Mouse (Mus musculus): ENCODE data around the gene Col23a1.

Gene Col23a1

DNA sequence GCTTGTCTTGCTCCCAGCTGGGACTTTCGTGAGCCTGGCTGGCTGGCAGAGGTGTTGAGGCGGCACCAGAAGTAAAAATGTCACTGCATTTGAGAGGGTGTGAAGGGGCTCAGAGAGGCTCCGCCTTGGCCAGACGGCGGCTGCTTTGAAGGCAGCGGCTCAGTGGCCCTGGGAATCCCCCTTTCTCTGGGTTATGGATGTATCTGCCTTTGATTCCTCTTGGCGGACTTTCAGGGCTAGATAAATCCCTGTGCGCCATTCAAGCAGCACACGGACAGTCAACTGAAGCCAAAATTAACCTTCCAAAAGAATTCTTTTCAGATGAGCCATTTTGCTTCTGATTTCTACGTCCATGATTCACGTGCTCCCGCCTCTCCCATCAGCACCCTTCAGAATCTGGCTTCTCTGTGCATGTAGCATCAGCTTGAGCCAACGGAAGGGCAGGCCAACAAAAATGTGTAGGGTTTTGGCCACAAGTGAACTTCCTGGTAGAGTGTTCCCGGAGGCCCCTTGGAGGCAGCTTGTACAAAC lies 237.0 kb downstream of the Col23a1 start:
- DNase-seq (ENCODE audit: inconsistent age in 2 of 2, low spot score in 1 of 2): peak; percentile 46 to 72

DNA sequence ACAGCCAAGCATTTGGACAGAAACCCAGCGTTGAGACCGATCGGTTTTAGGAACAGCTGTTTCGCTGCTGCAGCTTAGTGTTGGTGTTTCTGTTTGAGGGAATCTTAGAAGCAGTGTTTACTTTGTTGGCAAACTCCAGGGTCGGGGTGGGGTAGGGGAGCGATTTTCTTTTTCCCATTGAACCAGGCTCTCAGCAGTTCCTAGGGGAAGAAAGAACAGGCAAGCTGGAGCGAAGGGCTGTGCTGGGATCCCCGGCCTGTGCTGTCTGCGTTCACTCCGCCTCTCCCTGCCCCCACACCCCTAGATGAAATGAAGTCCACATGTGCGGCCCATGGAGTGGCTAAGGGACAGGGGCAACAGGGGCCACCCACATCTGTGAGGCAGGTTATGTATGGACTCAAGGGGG lies 243.4 kb downstream of the Col23a1 start:
- no peak for DNase-seq (ENCODE audit: inconsistent age in 2 of 2, low spot score in 1 of 2)

DNA sequence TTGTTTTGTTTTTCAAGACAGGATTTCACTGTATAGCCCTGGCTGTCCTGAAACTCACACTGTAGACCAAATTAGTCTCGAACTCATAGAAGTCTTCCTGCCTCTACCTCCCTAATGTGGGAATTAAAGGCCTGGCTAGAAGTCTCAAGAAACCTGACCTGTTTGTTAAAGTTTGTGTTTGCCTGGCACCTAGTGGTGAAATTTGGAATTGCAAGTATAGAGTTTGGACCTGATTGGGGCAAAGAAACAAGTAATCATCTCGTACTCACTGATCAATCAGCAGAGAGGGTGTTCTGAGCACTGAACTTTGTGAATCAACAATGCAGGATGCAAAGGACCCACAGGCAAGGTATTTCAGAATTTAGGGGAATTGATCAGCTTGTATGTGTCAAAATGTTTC lies 244.6 kb downstream of the Col23a1 start:
- DNase-seq (ENCODE audit: inconsistent age in 2 of 2, low spot score in 1 of 2): peak; percentile 39 to 91

DNA sequence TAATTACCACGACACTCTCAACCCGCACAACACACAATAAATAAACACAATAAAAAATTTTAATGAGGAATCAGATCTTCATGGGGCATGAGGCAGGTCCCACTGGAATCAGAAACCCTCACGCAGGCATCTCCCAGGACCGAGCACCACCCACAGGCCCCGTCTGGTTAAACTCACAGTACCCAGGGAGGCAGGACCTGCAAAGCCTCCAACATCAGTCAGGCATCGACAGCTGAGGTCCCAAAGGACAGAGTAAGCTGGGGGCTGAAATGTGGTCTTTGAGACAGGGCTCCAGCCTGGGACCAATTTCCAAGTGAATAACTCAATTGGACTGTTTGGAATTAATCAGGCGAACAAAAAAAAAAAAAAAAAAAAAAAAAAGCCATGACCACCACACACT lies 248.7 kb downstream of the Col23a1 start:
- no peak for DNase-seq (ENCODE audit: inconsistent age in 2 of 2, low spot score in 1 of 2)

DNA sequence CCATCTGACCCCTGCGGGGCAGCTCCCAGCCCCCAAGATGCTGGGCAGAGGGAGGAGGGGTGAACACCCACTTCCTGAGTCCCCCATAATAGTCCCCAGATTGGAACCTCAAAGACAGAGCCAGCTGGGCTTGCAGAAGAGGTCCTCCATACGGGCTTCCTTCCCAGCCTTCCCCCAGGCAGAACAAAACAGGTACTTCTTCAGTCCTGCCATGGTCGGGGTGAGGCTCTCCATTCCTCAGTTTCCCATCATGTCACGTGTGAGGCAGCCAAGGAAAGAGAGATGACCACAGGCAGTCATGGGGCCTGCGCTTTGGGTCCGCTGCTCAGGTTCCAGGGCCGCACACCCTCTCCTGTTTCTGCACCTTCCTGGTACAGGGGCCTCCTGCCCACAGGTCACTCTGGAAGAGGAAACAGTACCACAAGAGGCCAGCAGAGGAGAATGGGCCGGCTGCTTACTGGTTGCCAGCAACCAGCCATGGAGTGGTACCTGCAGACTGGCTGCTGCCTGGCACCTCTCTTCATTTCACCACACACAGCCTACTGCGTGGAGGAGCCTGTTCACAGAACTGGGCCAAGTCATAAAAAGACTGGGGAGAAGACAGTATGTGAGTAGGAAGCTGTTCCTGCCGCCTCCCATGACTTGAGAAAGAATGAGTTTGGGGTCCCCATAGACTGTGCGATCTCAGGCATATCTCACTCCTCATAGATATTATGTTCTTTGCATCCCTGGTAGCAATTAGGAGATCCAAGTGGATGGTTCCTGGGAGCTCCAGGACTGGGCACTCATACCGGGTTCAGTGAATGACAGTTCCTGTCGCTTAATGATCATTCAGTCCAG lies 249.4 kb downstream of the Col23a1 start:
- no peak for DNase-seq (ENCODE audit: inconsistent age in 2 of 2, low spot score in 1 of 2)

DNA sequence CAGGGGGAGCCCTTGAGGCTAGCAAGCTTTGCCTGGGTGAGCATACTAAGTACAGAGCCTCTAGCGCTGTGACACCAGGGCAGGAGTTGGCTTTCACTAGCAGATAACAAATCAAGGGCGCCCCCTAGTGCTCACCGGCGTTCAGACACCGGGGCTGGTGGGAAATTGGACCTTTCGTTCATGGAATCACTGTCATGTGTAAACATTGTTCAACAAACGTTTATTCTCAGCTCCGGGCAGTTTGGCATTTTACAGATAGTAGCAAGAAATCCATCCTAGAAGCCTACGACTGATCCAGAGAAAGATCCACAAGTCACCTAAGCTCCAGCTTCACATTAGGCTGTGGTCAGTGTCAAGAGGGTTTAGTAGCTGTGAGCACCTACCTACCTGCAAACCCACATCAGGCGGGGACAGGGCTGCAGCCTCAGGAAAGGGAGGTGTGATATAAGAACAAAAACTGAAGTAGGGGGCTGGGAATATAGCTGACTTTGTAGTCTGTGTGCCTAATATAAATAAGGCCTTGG lies 250.1 kb downstream of the Col23a1 start:
- DNase-seq (ENCODE audit: inconsistent age in 2 of 2, low spot score in 1 of 2): peak; percentile 93 to 98

DNA sequence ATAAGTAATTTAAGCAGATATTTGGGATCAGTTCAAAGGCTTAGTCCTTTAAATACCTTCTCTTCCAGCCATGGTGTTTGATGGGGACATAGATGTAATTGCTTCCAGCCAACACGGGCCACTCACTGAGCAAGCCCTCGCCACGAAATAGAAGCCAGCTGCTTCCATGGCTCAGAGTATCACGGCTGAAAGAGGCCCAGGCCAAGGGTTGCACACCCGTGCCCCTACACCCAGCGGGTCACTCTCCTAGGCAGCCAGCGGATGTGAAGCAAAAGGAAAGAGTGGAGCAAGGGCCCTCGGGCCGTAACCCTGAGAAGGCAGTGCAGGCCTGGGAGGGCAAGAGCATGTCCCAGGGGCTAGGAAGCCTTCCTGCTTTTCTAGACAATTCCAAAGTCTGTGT lies 252.7 kb downstream of the Col23a1 start:
- DNase-seq (ENCODE audit: inconsistent age in 2 of 2, low spot score in 1 of 2): no peak

DNA sequence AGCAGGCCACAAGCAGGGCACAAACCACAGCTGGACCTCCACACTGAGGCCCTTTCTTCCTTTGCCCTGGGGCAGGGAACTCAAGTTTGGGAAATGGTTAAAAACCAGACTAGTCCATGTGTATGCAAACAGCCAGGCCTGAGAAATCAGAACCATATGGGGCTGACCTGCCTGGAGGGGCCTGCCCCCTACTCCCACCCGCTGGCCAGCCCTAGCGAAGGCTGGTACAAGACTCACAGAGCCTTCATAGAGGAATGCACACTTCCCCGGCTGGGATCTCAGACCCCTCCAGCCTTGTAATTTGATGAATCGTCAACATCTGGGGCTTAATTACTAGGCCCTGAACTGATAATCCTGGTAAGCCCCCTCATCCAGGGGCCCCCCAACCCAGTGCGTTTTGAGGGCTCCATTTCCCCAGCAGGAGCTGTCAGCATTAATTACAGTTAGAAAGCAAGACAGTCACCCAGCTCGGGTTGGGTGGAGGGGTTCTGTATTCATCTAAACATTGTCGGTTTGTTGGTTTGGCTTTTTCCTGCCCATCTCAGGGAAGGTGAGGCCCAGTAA lies 253.8 kb downstream of the Col23a1 start:
- no peak for DNase-seq (ENCODE audit: inconsistent age in 2 of 2, low spot score in 1 of 2)

DNA sequence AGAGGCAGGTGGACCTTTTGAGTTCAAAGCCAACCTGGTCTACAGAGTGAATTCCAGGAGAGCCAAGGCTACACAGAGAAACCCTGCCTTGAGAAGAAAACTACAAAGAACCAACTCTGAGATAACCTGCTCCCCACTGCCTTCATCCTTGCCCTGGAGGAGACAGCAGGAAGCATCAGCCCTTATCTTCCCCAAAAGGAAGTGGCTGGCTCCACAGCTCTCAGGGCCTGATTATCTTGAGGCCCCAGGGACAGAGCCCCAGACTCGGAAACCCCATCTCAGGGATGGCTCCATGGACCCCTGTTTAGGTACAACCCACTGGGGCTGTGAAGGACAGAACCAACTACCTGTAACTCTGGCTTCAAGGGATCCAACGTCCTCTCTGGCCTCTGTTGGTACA lies 254.7 kb downstream of the Col23a1 start:
- DNase-seq (ENCODE audit: inconsistent age in 2 of 2, low spot score in 1 of 2): no peak

DNA sequence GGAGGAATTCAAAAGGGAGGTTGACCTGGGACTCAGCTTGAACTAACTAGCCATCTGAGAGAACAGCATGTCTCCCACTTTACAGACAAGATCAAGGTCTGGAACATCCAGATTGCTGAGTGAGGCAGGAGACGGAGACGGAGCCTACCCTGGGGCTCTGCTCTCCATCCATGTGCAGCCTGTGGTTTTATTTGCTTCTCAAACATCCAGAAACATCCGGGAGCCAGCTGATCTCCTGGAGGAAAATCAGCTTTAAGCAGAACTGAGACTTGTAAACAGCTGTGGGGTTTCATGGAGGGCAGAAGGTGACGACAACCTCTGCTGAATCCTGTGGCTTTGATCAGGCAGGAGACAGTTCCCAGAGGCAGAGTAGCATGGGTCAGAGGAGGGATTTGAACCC lies 256.1 kb downstream of the Col23a1 start:
- no peak for DNase-seq (ENCODE audit: inconsistent age in 2 of 2, low spot score in 1 of 2)

DNA sequence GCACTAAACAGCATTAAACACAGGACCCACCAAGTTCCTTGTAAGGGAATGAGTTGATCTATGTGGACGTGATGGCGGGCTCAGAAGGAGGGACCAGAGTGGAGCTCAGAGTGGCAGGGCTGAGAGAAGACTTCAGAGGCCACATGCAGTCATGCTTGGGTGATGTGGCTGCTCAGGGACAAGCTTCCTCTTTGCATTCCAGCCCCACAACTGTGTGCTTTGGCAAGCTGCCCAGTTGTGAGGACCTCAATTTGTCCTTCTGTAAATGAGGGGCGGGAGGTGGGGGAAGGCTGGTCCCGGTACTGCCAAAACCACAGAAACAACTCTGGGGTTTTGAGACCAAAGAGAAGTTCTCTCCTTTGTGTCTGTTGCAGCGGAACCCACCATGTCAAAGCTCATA lies 261.5 kb downstream of the Col23a1 start:
- peak in 1 of 2 experiments; percentile 43 for DNase-seq (ENCODE audit: inconsistent age in 2 of 2, low spot score in 1 of 2)

DNA sequence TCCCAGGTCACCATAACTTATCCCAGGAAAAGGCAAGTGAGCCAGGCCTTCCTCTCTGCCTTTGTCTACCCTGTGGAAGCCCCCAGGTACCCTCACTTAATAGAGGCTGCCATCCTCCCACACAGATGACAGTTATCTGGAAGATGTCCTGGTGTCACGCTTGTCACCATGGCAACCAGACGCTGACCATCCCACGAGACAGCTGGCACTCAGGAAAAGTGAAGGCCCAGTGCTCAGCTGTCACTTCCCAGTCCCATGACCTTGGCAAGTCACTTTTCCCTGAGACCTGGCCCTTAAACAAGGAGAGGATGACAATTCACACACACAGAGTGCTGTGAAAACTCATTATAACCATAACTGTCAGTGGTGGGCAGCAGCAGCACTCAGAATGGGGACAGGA lies 262.4 kb downstream of the Col23a1 start:
- DNase-seq (ENCODE audit: inconsistent age in 2 of 2, low spot score in 1 of 2): no peak

DNA sequence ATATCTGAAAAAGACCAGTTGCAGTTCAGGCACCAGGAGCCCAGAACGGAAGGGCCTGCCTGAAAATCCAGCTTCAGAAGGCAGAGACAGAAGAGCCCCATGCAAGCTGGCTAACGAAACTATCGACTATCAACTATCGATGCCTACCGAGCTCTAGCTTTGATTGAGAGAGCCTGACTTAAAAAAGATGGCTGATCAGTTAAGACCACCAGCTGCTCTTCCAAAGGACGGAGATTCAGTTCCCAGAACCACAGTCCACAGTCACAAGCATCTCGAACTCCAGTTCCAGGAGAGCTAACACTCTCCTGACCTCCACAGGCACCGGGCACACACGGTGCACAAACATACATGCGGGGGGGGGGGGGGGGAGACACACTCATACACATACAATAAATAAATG lies 264.9 kb downstream of the Col23a1 start:
- DNase-seq (ENCODE audit: inconsistent age in 2 of 2, low spot score in 1 of 2): no peak

DNA sequence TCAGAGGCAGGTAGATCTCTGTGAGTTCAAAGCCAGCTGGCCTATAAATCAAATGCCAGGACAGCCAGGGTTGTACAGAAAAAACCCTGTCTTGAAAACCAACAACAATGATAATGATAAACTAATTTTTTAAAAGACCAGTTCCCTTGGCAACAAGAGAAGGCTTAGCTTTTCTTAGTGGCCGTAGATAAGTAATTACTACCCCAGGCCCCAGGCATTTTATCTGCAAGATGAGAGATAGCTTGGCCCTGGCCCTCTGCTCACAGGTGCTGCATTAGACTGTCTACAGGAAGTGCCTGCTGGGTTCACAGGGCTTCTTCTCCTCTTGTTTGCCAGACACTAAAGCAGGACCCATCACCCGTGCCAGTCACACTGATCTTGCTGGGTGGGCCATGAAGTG lies 265.3 kb downstream of the Col23a1 start:
- DNase-seq (ENCODE audit: inconsistent age in 2 of 2, low spot score in 1 of 2): peak in 1 of 2 experiments; percentile 57

DNA sequence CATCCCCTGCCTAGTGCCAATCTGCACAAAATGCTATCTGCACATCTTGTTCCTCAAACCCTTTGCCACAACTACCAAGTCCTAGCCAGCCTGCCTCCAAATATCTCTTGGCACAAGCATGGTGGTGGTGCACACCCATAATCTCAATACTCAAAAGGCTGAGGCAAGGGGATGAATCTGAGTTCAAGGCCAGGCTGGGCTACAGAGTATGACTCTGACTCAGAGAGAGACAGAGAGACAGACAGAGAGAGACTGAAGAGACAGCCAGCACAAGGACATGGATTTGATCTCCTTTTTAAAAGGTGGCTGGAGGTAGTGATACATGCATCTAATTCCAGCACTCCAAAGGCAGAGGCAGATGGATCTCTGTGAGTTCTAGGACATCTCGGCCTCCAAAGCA lies 273.6 kb downstream of the Col23a1 start:
- peak; percentile 37 to 66 for DNase-seq (ENCODE audit: inconsistent age in 2 of 2, low spot score in 1 of 2)

DNA sequence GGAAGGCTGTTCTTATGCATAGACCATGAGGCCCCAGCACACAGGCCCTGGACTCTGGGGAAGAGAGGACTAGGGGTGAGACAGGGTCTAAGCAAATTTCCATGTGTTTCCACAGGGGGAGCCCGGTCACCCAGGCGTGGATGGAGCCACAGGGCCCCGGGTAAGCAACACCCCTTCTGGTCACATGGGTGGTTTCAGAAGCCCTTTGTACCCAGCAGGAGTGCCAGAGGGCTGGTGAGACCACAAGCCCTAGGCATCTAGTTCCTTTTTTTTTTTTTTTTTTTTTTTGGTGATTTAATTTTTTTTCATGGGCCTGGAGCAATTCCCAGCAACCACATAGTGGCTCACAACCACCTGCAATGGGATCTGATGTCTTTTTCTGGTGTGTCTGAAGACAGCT lies 275.3 kb downstream of the Col23a1 start:
- no peak for DNase-seq (ENCODE audit: inconsistent age in 2 of 2, low spot score in 1 of 2)

DNA sequence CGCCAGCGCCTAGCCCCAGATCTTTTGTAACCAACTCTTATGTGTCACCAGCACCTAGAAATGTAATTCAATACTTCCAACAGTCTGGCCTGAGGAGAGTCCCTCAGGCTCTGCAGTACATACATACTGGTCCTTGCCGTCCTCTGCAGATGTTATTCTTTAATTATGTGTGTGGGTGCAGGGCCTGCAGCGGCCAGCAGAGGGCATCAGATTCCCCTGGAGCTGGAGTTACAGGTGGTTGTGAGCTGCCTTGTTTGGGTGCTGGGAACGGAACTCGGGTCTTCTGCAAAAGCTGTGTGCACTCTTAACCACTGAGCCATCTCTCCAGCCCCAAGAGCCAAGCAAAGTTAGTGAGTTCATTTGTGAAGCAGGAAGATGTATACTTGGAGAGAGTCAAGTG lies 276.2 kb downstream of the Col23a1 start:
- no peak for DNase-seq (ENCODE audit: inconsistent age in 2 of 2, low spot score in 1 of 2)

DNA sequence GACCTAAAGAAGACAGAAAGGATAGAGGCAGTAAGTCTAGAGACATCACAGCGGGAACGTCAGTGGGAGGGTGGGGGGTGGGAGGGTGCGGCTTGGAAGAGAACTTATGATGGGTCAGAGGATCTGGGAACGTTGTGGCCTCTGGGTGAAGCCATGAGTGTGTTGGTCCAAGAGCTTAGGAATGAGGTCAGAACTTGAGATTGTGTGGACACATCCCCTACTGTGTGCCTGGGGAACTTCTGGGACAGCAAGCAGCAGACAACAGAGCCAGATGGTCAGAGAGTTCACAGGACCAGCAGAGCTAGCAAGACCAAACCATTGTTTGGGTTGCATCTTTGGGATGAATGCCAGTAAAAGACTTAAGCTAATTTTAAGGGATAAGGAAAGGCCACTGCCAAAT lies 279.1 kb downstream of the Col23a1 start:
- no peak for DNase-seq (ENCODE audit: inconsistent age in 2 of 2, low spot score in 1 of 2)

DNA sequence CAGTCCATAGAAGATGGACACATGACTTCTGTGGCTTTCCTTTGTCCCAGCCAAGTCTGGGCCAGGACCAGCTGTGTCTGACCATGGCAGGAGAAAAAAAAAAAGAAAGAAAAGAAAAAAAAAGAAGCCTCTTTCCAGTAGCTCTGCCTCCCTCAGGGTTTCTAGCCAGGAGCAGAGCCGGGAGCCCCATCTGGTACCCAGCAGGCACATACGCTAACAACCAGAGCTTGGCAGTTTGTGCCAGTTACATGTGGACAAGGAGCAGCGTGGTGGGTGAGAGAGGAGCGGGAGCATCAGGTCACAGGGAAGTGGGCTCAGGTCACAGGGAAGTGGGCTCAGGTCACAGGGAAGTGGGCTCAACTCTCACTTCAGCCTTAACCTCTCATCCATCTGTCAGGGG lies 286.7 kb downstream of the Col23a1 start:
- DNase-seq (ENCODE audit: inconsistent age in 2 of 2, low spot score in 1 of 2): no peak

DNA sequence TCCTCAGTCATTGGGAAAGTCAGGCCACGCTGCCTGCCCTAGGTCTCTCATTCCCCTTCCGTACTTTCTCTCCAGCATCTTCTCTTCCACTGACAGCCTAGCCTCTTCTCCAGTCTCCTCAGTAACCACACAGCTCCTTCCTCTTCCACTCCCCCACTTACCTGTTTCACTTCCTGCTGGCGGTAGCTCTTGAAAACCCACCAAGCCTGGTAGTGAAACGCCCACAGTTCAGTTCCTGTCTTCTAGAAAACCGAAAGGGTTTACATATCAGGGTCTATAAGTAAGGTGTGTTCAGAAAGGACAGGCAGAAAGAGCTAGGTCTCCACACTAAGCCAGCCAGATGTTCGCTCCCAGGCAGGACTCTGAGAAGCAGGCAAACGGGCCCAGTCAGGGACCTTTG lies 287.9 kb downstream of the Col23a1 start:
- no peak for DNase-seq (ENCODE audit: inconsistent age in 2 of 2, low spot score in 1 of 2)

DNA sequence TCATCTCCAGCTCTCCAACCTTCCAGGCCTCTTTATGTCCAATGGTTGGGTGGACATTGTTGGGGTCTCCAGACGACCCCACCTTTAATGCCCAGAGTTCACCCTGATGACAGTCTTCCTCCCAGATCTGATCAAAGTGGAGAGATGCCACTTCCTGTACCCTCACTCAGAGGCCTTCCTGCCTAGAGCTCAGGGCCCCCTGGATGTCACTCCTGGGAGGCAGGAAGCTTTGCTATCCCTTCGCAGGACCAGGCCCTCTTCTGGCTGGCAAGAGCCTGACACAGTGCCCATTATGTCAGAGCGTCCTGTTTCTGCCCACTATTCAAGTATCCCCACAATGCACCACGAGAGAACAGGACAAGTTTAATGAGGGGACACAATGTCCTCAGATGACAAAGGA lies 289.3 kb downstream of the Col23a1 start:
- no peak for DNase-seq (ENCODE audit: inconsistent age in 2 of 2, low spot score in 1 of 2)

DNA sequence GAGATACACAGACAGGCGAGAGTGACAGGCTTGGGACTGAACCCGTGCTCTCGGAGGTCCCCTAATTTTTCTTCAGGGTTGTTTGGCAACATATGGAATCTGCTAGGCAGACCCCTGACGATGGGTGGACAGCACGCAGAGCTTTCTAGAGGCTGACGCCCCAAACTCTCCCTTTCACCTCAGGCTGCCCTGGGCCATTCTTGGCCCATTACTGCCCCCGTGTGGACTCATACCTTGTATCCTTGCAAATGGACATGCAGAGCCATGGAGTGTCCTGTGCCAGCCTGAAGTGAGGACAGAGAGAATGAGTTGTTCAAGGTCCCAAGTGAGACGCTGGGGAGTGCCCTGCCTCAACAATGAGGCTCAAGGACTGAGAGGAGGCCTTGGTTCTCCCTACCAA lies 293.0 kb downstream of the Col23a1 start:
- DNase-seq (ENCODE audit: inconsistent age in 2 of 2, low spot score in 1 of 2): peak; percentile 90 to 96
